Mouse (Mus musculus): ENCODE measurements around the gene Aipl1. TPM values are rescaled to one million over a fixed set of nuclear protein-coding genes. Genes with fewer than 3 reads are reported as not detected.
A peak's percentile ranks its signal among the peaks of the same experiment; 100 is the strongest.
"Not testable (repeated sequence)": the region's sequence is repeated elsewhere in the genome, so short reads cannot be mapped to it uniquely, and the experiment has no call there.

Gene Aipl1
- polyA plus RNA-seq, 1 experiment from 2014 or later: 0.23 TPM

GRCm38 (mm10) chr11:72000194-72000593 is 37.1 kb downstream of the Aipl1 start:
- DNase-seq (ENCODE audit: low spot score): no peak
- Histone ChIP-seq H3K36me3 (ENCODE audit: control insufficient read depth, insufficient read depth, low read length) (no peaks in the 10 kb centered on the region), H3K4me2 (ENCODE audit: low read depth) (no peak overlapping the region), H3K4me3 (ENCODE audit: low read depth, low read length) (no peak overlapping the region), H3K27ac (ENCODE audit: low read depth, low read length) (no peak overlapping the region), H3K27me3 (ENCODE audit: control insufficient read depth, insufficient read depth, low read length) (no peaks in the 10 kb centered on the region), H3K4me1 (ENCODE audit: control insufficient read depth, insufficient read depth, low read length) (no peaks in the 10 kb centered on the region), H3K9me3 (ENCODE audit: control insufficient read depth, low read length) (no peaks in the 10 kb centered on the region), H3K9ac (ENCODE audit: low read length) (no peak overlapping the region)
- WGBS: 90% methylated on average over 6 of the region's 6 CpGs
- no peak for ATAC-seq (ENCODE audit: insufficient read depth, low FRiP score, low TSS enrichment)

GRCm38 (mm10) chr11:71996805-71997204 is 40.5 kb downstream of the Aipl1 start:
- Histone ChIP-seq H3K9ac (ENCODE audit: low read length) (no peak overlapping the region; the same call in 1 of the 2 replicates), H3K27me3 (ENCODE audit: control insufficient read depth, insufficient read depth, low read length) (no peaks in the 10 kb centered on the region), H3K4me3 (ENCODE audit: low read depth, low read length) (no peak overlapping the region), H3K4me2 (ENCODE audit: low read depth) (no peak overlapping the region), H3K27ac (ENCODE audit: low read depth, low read length) (no peak overlapping the region), H3K9me3 (ENCODE audit: control insufficient read depth, low read length) (no peaks in the 10 kb centered on the region), H3K36me3 (ENCODE audit: control insufficient read depth, insufficient read depth, low read length) (no peaks in the 10 kb centered on the region), H3K4me1 (ENCODE audit: control insufficient read depth, insufficient read depth, low read length) (no peaks in the 10 kb centered on the region)
- ATAC-seq (ENCODE audit: insufficient read depth, low FRiP score, low TSS enrichment) (no peak), DNase-seq (ENCODE audit: low spot score) (no peak)
- 57% methylated on average over 11 of the region's 11 CpGs for WGBS

- no peaks in the 10 kb centered on the region for H3K36me3 ChIP-seq (ENCODE audit: control insufficient read depth, insufficient read depth, low read length)
- H3K9me3 ChIP-seq (ENCODE audit: control insufficient read depth, low read length): no peaks in the 10 kb centered on the region
- no peak overlapping the region for H3K4me2 ChIP-seq (ENCODE audit: low read depth)
- 46% methylated on average over 9 of the region's 9 CpGs for WGBS
- no peaks in the 10 kb centered on the region for H3K27me3 ChIP-seq (ENCODE audit: control insufficient read depth, insufficient read depth, low read length)
- no peaks in the 10 kb centered on the region for H3K4me1 ChIP-seq (ENCODE audit: control insufficient read depth, insufficient read depth, low read length)
- H3K4me3 ChIP-seq (ENCODE audit: low read depth, low read length): no peak overlapping the region
- DNase-seq (ENCODE audit: low spot score) (peak; percentile 58), ATAC-seq (ENCODE audit: insufficient read depth, low FRiP score, low TSS enrichment) (no peak)
- H3K9ac ChIP-seq (ENCODE audit: low read length): peak overlapping the region; percentile 14; the same call in 1 of the 2 replicates
- H3K27ac ChIP-seq (ENCODE audit: low read depth, low read length): no peak overlapping the region
Measured at GRCm38 (mm10) chr11:71995968-71996511, 41.3 kb downstream of the Aipl1 start.

- Histone ChIP-seq H3K4me3 (ENCODE audit: low read depth, low read length) (no peak overlapping the region), H3K36me3 (ENCODE audit: control insufficient read depth, insufficient read depth, low read length) (no peaks in the 10 kb centered on the region), H3K4me2 (ENCODE audit: low read depth) (no peak overlapping the region), H3K4me1 (ENCODE audit: control insufficient read depth, insufficient read depth, low read length) (0 out of 2 replicates have a peak, but pooled peaks cover 1% of the 10 kb centered on the region), H3K9ac (ENCODE audit: low read length) (no peak overlapping the region), H3K9me3 (ENCODE audit: control insufficient read depth, low read length) (no peaks in the 10 kb centered on the region), H3K27ac (ENCODE audit: low read depth, low read length) (no peak overlapping the region), H3K27me3 (ENCODE audit: control insufficient read depth, insufficient read depth, low read length) (no peaks in the 10 kb centered on the region)
- no peak for DNase-seq (ENCODE audit: low spot score)
- ATAC-seq (ENCODE audit: insufficient read depth, low FRiP score, low TSS enrichment): no peak
- 87% methylated on average over 12 of the region's 12 CpGs for WGBS
Measured at GRCm38 (mm10) chr11:71992438-71992837, 44.9 kb downstream of the Aipl1 start.

- Histone ChIP-seq H3K27me3 (ENCODE audit: control insufficient read depth, insufficient read depth, low read length) (no peaks in the 10 kb centered on the region), H3K9ac (ENCODE audit: low read length) (no peak overlapping the region), H3K4me3 (ENCODE audit: low read depth, low read length) (no peak overlapping the region), H3K4me1 (ENCODE audit: control insufficient read depth, insufficient read depth, low read length) (peaks cover 7% of the 10 kb centered on the region), H3K4me2 (ENCODE audit: low read depth) (no peak overlapping the region), H3K36me3 (ENCODE audit: control insufficient read depth, insufficient read depth, low read length) (no peaks in the 10 kb centered on the region), H3K27ac (ENCODE audit: low read depth, low read length) (no peak overlapping the region), H3K9me3 (ENCODE audit: control insufficient read depth, low read length) (no peaks in the 10 kb centered on the region)
- DNase-seq (ENCODE audit: low spot score) (no peak), ATAC-seq (ENCODE audit: insufficient read depth, low FRiP score, low TSS enrichment) (no peak)
- 28% methylated on average over 5 of the region's 5 CpGs for WGBS
Measured at GRCm38 (mm10) chr11:71991541-71991940, 45.8 kb downstream of the Aipl1 start.

- H3K4me1 ChIP-seq (ENCODE audit: control insufficient read depth, insufficient read depth, low read length): peaks cover 11% of the 10 kb centered on the region
- H3K27me3 ChIP-seq (ENCODE audit: control insufficient read depth, insufficient read depth, low read length); DNase-seq (ENCODE audit: low spot score); H3K36me3 ChIP-seq (ENCODE audit: control insufficient read depth, insufficient read depth, low read length); H3K9me3 ChIP-seq (ENCODE audit: control insufficient read depth, low read length); ATAC-seq (ENCODE audit: insufficient read depth, low FRiP score, low TSS enrichment); H3K4me3 ChIP-seq (ENCODE audit: low read depth, low read length); H3K9ac ChIP-seq (ENCODE audit: low read length); H3K27ac ChIP-seq (ENCODE audit: low read depth, low read length); H3K4me2 ChIP-seq (ENCODE audit: low read depth): not testable (repeated sequence)
- WGBS: 77% methylated on average over 5 of the region's 5 CpGs
Measured at GRCm38 (mm10) chr11:71989407-71989806, 47.9 kb downstream of the Aipl1 start.

GRCm38 (mm10) chr11:71987159-71988150 is 49.9 kb downstream of the Aipl1 start:
- peaks cover 11% of the 10 kb centered on the region for H3K4me1 ChIP-seq (ENCODE audit: control insufficient read depth, insufficient read depth, low read length)
- no peaks in the 10 kb centered on the region for H3K27me3 ChIP-seq (ENCODE audit: control insufficient read depth, insufficient read depth, low read length)
- 59% methylated on average over 14 of the region's 14 CpGs for WGBS
- H3K9ac ChIP-seq (ENCODE audit: low read length): no peak overlapping the region
- DNase-seq (ENCODE audit: low spot score) (no peak), ATAC-seq (ENCODE audit: insufficient read depth, low FRiP score, low TSS enrichment) (no peak)
- H3K27ac ChIP-seq (ENCODE audit: low read depth, low read length): no peak overlapping the region
- no peak overlapping the region for H3K4me2 ChIP-seq (ENCODE audit: low read depth)
- no peaks in the 10 kb centered on the region for H3K9me3 ChIP-seq (ENCODE audit: control insufficient read depth, low read length)
- H3K36me3 ChIP-seq (ENCODE audit: control insufficient read depth, insufficient read depth, low read length): no peaks in the 10 kb centered on the region
- H3K4me3 ChIP-seq (ENCODE audit: low read depth, low read length): no peak overlapping the region

- Histone ChIP-seq H3K27me3 (ENCODE audit: control insufficient read depth, insufficient read depth, low read length) (no peaks in the 10 kb centered on the region), H3K4me3 (ENCODE audit: low read depth, low read length) (no peak overlapping the region), H3K4me2 (ENCODE audit: low read depth) (no peak overlapping the region), H3K9ac (ENCODE audit: low read length) (no peak overlapping the region), H3K4me1 (ENCODE audit: control insufficient read depth, insufficient read depth, low read length) (peaks cover 11% of the 10 kb centered on the region), H3K9me3 (ENCODE audit: control insufficient read depth, low read length) (no peaks in the 10 kb centered on the region), H3K36me3 (ENCODE audit: control insufficient read depth, insufficient read depth, low read length) (no peaks in the 10 kb centered on the region), H3K27ac (ENCODE audit: low read depth, low read length) (no peak overlapping the region)
- DNase-seq (ENCODE audit: low spot score) (no peak), ATAC-seq (ENCODE audit: insufficient read depth, low FRiP score, low TSS enrichment) (no peak)
- 78% methylated on average over 2 of the region's 2 CpGs for WGBS
Measured at GRCm38 (mm10) chr11:71985783-71986182, 51.5 kb downstream of the Aipl1 start.

All from neural tube, embryonic 11.5 days (tissue).